Mouse (Mus musculus) ES-Bruce4 (cell line): ENCODE measurements around the gene Apoc1. TPM values are rescaled to one million over a fixed set of nuclear protein-coding genes. Genes with fewer than 3 reads are reported as not detected.

Source experiments
- H3K27ac ChIP-seq: 2 replicates; pipeline ENCODE4 v1.5.1; 2012; ENCODE audit warnings: low read length, inconsistent platforms; ENCODE audit not compliant: insufficient read depth
- H3K27me3 ChIP-seq: 2 replicates; pipeline ENCODE4 v1.6.1; 2012; ENCODE audit warnings: mild to moderate bottlenecking, low read length, inconsistent platforms; ENCODE audit not compliant: control insufficient read depth, poor library complexity, insufficient read depth, severe bottlenecking
- H3K36me3 ChIP-seq: 2 replicates; pipeline ENCODE4 v1.6.1; 2012; ENCODE audit warnings: inconsistent platforms, mild to moderate bottlenecking, low read length, moderate library complexity; ENCODE audit not compliant: control insufficient read depth, poor library complexity, insufficient read depth, severe bottlenecking
- H3K4me1 ChIP-seq: one replicate; pipeline ENCODE4 v1.8.1; 2011; ENCODE audit warnings: low read length; ENCODE audit not compliant: control insufficient read depth, insufficient read depth
- H3K4me3 ChIP-seq: 2 replicates; pipeline ENCODE4 v1.5.1; 2011; ENCODE audit warnings: low read depth, mild to moderate bottlenecking, low read length
- H3K9ac ChIP-seq: 2 replicates; pipeline ENCODE4 v1.6.1; 2012; ENCODE audit warnings: low read depth, mild to moderate bottlenecking, inconsistent platforms; ENCODE audit not compliant: poor library complexity, severe bottlenecking
- H3K9me3 ChIP-seq: replicated peaks from 2 replicates; pipeline ENCODE4 v1.6.1; 2012; ENCODE audit warnings: mild to moderate bottlenecking, low read length, inconsistent platforms; ENCODE audit not compliant: control insufficient read depth, poor library complexity, insufficient read depth, severe bottlenecking
- CTCF ChIP-seq: IDR thresholded peaks from one replicate; pipeline ENCODE4 v1.8.1; 2011; ENCODE audit warnings: low read depth, low read length
- EP300 ChIP-seq: IDR thresholded peaks from 2 replicates; pipeline ENCODE4 v1.6.1; 2011; ENCODE audit warnings: low read depth, low read length; ENCODE audit not compliant: insufficient read depth
- POLR2A ChIP-seq: IDR thresholded peaks from one replicate; pipeline ENCODE4 v1.8.1; 2011; ENCODE audit warnings: low read length; ENCODE audit not compliant: insufficient read depth
- polyA plus RNA-seq: library from polyadenylated mRNA; stranded (reverse); fragments of >200 nt; gene quantifications from 2 replicates; pipeline ENCODE4 v1.2.4, GENCODE M21; 2011; ENCODE audit warnings: low read depth; ENCODE audit not compliant: missing spikeins, insufficient read depth, insufficient read length

The Apoc1 gene
- polyA plus RNA-seq, 1 experiment = 93.2 TPM

DNA sequence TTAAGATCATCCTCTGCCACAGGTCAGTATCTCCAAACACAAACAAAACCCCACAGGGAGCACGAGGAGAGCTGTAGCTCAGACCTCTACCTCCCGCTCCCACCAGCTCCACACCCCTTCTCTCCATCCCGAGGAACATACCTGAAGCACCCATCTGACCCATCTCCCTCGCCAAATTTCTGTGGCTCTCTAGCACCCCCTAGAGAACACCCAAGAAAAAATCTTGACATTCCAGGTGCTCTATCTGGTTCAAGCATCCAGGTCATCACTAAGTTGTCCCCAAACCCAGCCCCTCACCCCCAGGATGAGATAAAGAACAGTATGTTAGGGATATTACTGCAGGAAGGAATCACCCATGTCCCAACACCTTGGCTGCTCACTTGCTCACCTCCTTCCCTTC, 20.7 kb upstream of the Apoc1 start:
- H3K9me3 ChIP-seq = no peaks in the 10 kb centered on the region
- no peak for TF ChIP-seq POLR2A
- peak; percentile 37 for TF ChIP-seq CTCF
- TF ChIP-seq EP300 = no peak
- H3K27ac ChIP-seq = no peak overlapping the region
- H3K4me1 ChIP-seq = no peaks in the 10 kb centered on the region
- peaks cover 47% of the 10 kb centered on the region for H3K36me3 ChIP-seq
- no peaks in the 10 kb centered on the region for H3K27me3 ChIP-seq
- no peak overlapping the region for H3K4me3 ChIP-seq
- H3K9ac ChIP-seq = no peak overlapping the region

GRCm38 (mm10) chr7:19712414-19712813, 20.0 kb upstream of the Apoc1 start:
- Histone ChIP-seq H3K4me1 (no peaks in the 10 kb centered on the region), H3K9me3 (no peaks in the 10 kb centered on the region), H3K9ac (no peak overlapping the region), H3K36me3 (peaks cover 52% of the 10 kb centered on the region), H3K27ac (no peak overlapping the region), H3K27me3 (no peaks in the 10 kb centered on the region), H3K4me3 (no peak overlapping the region)
- TF ChIP-seq CTCF (peak; percentile 19), POLR2A (no peak), EP300 (no peak)

DNA sequence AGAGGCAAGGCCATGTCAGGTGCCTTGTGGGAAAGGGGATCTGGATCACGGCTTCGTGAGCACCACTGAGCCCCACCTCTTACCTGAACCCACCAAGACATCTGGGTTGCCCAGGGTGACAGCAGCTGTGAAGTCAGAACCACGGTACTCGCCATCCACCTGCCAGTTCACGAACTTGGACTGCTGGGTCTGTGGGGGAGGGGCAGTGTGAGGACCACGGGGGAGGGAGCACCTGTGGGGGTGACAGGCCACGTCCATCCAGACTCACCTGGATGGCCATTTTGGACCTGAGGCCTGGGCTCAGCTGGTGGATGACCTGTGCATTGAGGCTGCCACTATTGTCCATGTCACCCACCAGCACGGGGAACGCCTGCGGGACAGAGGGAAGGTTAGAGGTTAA, 18.2 kb upstream of the Apoc1 start:
- H3K9ac ChIP-seq = no peak overlapping the region
- H3K27ac ChIP-seq = no peak overlapping the region
- no peaks in the 10 kb centered on the region for H3K4me1 ChIP-seq
- H3K27me3 ChIP-seq = no peaks in the 10 kb centered on the region
- no peaks in the 10 kb centered on the region for H3K9me3 ChIP-seq
- H3K36me3 ChIP-seq = peaks cover 61% of the 10 kb centered on the region
- TF ChIP-seq CTCF (no peak), POLR2A (no peak), EP300 (no peak)
- no peak overlapping the region for H3K4me3 ChIP-seq

DNA sequence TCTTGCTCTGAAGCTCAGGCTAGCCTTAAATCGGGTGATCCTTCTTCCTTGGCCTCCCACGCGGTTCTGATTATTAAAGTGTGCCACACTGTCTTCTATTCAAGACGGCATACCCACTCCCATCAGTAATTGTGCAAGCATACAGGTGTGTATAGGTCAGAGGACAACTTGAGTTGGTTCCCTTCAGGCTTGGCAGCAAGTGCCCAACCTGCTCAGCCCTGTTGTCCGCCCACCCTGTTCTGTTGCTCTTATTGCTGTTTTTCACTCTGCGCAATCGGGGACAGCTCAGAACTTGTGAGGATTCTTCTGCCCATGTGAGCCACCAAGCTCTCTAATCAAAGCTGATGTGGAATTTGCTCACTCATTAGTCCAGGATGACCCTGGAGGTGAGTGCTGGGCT, 12.8 kb upstream of the Apoc1 start:
- Histone ChIP-seq H3K4me3 (no peak overlapping the region), H3K9ac (no peak overlapping the region), H3K27ac (no peak overlapping the region), H3K36me3 (peaks cover 45% of the 10 kb centered on the region), H3K4me1 (peaks cover 3% of the 10 kb centered on the region), H3K9me3 (no peaks in the 10 kb centered on the region), H3K27me3 (no peaks in the 10 kb centered on the region)
- TF ChIP-seq CTCF = no peak
- no peak for TF ChIP-seq EP300
- no peak for TF ChIP-seq POLR2A

DNA sequence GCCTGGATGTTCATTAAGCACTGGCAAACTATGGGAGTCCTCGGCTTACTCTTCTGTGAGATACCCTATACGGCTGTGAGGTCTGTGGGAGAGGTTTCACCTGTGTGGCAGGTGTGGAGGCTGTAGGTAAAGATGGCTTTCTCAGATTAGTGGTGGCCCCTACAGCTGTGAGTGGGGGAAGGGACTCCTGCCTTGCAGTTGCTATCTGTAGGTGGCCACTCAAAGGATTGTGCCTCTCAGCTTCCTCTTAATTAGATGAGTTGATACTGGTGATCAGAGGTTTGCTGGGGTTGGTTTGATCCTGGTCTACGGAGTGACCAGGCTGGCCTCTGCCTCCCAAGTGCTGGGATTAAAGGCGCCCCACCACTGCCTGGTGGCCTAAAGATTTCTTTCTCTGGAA, 12.0 kb upstream of the Apoc1 start:
- no peak overlapping the region for H3K9ac ChIP-seq
- peaks cover 5% of the 10 kb centered on the region for H3K4me1 ChIP-seq
- H3K27me3 ChIP-seq = no peaks in the 10 kb centered on the region
- H3K4me3 ChIP-seq = no peak overlapping the region
- H3K9me3 ChIP-seq = no peaks in the 10 kb centered on the region
- TF ChIP-seq POLR2A = no peak
- no peak for TF ChIP-seq EP300
- TF ChIP-seq CTCF = no peak
- no peak overlapping the region for H3K27ac ChIP-seq
- peaks cover 40% of the 10 kb centered on the region for H3K36me3 ChIP-seq

DNA sequence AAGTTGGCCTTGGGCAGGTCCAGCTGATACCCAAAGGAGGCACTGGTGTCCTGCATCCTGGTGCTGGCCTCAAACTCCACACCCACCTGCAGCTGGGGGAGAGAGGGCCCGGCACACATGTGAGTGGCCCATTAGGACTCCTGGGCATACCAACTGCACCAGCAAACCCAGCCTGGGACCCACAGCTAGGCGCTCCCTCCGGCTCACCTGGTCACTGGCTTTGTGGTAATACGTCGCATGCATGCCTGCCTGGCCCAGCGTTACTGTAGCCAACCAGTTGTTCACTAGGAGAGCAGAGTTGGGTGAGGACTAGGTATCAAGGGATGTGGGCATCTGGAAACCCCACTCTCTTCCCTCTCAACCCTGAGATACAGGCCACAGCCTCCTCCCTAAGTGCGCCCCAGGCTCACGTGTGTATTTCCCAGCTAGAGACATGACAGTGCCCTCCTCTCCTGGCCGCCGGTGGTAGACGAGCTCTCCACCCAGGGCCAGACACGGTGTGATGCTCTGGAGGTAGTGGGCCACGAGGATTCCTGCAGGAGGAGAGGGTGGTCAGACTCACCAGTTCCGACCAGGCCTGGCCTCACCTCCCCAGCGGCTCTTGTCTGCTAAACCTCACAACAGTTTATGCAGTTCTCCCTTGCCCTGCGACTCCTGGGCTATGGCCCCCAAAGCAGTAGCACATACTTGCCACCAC, 10.5 kb upstream of the Apoc1 start:
- Histone ChIP-seq H3K36me3 (peaks cover 28% of the 10 kb centered on the region), H3K4me3 (no peak overlapping the region), H3K4me1 (peaks cover 5% of the 10 kb centered on the region), H3K9me3 (no peaks in the 10 kb centered on the region), H3K27me3 (no peaks in the 10 kb centered on the region), H3K27ac (peak overlapping the region; percentile 73), H3K9ac (no peak overlapping the region)
- no peak for TF ChIP-seq EP300
- TF ChIP-seq POLR2A = no peak
- no peak for TF ChIP-seq CTCF
